Mouse (Mus musculus) embryonic fibroblast, embryonic 13.5 days (primary cell): ENCODE results near the gene Psmb2. TPM values are rescaled to one million over a fixed set of nuclear protein-coding genes. Genes with fewer than 3 reads are reported as not detected.

Experiments
- H3K27ac ChIP-seq: 2 replicates; pipeline ENCODE4 v1.5.1; 2012; ENCODE audit warnings: low read length, control low read depth, inconsistent platforms; ENCODE audit not compliant: insufficient read depth
- H3K4me1 ChIP-seq: 2 replicates; pipeline ENCODE4 v1.6.1; 2011; ENCODE audit warnings: low read length; ENCODE audit not compliant: control insufficient read depth, insufficient read depth
- H3K4me3 ChIP-seq: 2 replicates; pipeline ENCODE4 v1.5.1; 2011; ENCODE audit warnings: mild to moderate bottlenecking, control low read depth, low read length; ENCODE audit not compliant: insufficient read depth
- CTCF ChIP-seq: IDR thresholded peaks from 2 replicates; pipeline ENCODE4 v1.5.1; 2011; ENCODE audit warnings: mild to moderate bottlenecking, control low read depth, low read length, moderate library complexity, borderline replicate concordance; ENCODE audit not compliant: insufficient read depth
- POLR2A ChIP-seq: IDR thresholded peaks from 2 replicates; pipeline ENCODE4 v1.6.1; 2011; ENCODE audit warnings: low read depth, mild to moderate bottlenecking, control low read depth, low read length, moderate library complexity
- polyA plus RNA-seq: library from polyadenylated mRNA; stranded (reverse); fragments of >200 nt; gene quantifications from 2 replicates; pipeline ENCODE4 v1.2.4, GENCODE M21; 2011; ENCODE audit warnings: low read depth; ENCODE audit not compliant: missing spikeins, insufficient read length

The Psmb2 gene
- polyA plus RNA-seq, 1 experiment = 303 TPM

- no peak overlapping the region for H3K27ac ChIP-seq
- H3K4me3 ChIP-seq = no peak overlapping the region
- no peaks in the 10 kb centered on the region for H3K4me1 ChIP-seq
- TF ChIP-seq POLR2A = no peak
- no peak for TF ChIP-seq CTCF
Observed at GRCm38 (mm10) chr4:126647996-126648910, 29.2 kb upstream of the Psmb2 start.

- no peaks in the 10 kb centered on the region for H3K4me1 ChIP-seq
- H3K4me3 ChIP-seq = no peak overlapping the region
- H3K27ac ChIP-seq = no peak overlapping the region
- no peak for TF ChIP-seq POLR2A
- no peak for TF ChIP-seq CTCF
Observed at GRCm38 (mm10) chr4:126653148-126653547, 24.3 kb upstream of the Psmb2 start.

GRCm38 (mm10) chr4:126655356-126655755, 22.1 kb upstream of the Psmb2 start:
- Histone ChIP-seq H3K27ac (no peak overlapping the region), H3K4me3 (no peak overlapping the region), H3K4me1 (no peaks in the 10 kb centered on the region)
- TF ChIP-seq POLR2A (no peak), CTCF (no peak)

- TF ChIP-seq POLR2A (no peak), CTCF (no peak)
- Histone ChIP-seq H3K4me1 (no peaks in the 10 kb centered on the region), H3K27ac (no peak overlapping the region), H3K4me3 (no peak overlapping the region)
Observed at GRCm38 (mm10) chr4:126661249-126661648, 16.2 kb upstream of the Psmb2 start.

- TF ChIP-seq CTCF (no peak), POLR2A (no peak)
Observed at GRCm38 (mm10) chr4:126667075-126667474, 10.4 kb upstream of the Psmb2 start.

GRCm38 (mm10) chr4:126682298-126682697, 4.9 kb downstream of the Psmb2 start:
- Histone ChIP-seq H3K4me1 (no peaks in the 10 kb centered on the region; the same call in 1 of the 2 replicates), H3K27ac (no peak overlapping the region)
- TF ChIP-seq POLR2A (no peak), CTCF (no peak)

More at GRCm38 (mm10) chr4:126667075-126667474, 10.4 kb upstream of the Psmb2 start:
- Histone ChIP-seq H3K4me1 (no peaks in the 10 kb centered on the region), H3K27ac (no peak overlapping the region), H3K4me3 (no peak overlapping the region)

GRCm38 (mm10) chr4:126683084-126683483, 5.7 kb downstream of the Psmb2 start:
- Histone ChIP-seq H3K4me3 (no peak overlapping the region), H3K4me1 (no peaks in the 10 kb centered on the region; the same call in 1 of the 2 replicates), H3K27ac (no peak overlapping the region)
- TF ChIP-seq CTCF = no peak
- TF ChIP-seq POLR2A = no peak

More at GRCm38 (mm10) chr4:126682298-126682697, 4.9 kb downstream of the Psmb2 start:
- H3K4me3 ChIP-seq = no peak overlapping the region

GRCm38 (mm10) chr4:126689457-126689856, 12.0 kb downstream of the Psmb2 start:
- Histone ChIP-seq H3K4me1 (no peaks in the 10 kb centered on the region), H3K4me3 (no peak overlapping the region)
- TF ChIP-seq POLR2A (no peak), CTCF (no peak)

GRCm38 (mm10) chr4:126693021-126693420, 15.6 kb downstream of the Psmb2 start:
- Histone ChIP-seq H3K27ac (no peak overlapping the region), H3K4me3 (no peak overlapping the region), H3K4me1 (no peaks in the 10 kb centered on the region)
- TF ChIP-seq POLR2A (no peak), CTCF (no peak)

More at GRCm38 (mm10) chr4:126689457-126689856, 12.0 kb downstream of the Psmb2 start:
- H3K27ac ChIP-seq = no peak overlapping the region

- Histone ChIP-seq H3K4me3 (no peak overlapping the region), H3K27ac (no peak overlapping the region), H3K4me1 (no peaks in the 10 kb centered on the region)
- TF ChIP-seq POLR2A = no peak
- TF ChIP-seq CTCF = no peak
Observed at GRCm38 (mm10) chr4:126696908-126697307, 19.5 kb downstream of the Psmb2 start.
